Mouse (Mus musculus) heart, postnatal 25 days (tissue): ENCODE measurements around the gene Dnah8. TPM values are rescaled to one million over a fixed set of nuclear protein-coding genes. Genes with fewer than 3 reads are reported as not detected.

Experiments
- DNase-seq: peaks from one replicate; pipeline ENCODE4 v3.0.0; 2022; ENCODE audit warnings: low spot score
- intact Hi-C: fragments of 180-260 bp; cut with DNase I; formaldehyde crosslinking; loops from one replicate; pipeline ENCODE4 v1.15.1; 2025
- total RNA-seq, 2 experiments: library from RNA; stranded (reverse); gene quantifications; 2 replicates each; pipeline ENCODE4 v1.2.3; 2021

Dnah8 gene
- total RNA-seq, 2 experiments from 2014 or later = 0.50 to 1.2 TPM

GRCm38 (mm10) chr17:30857347-30857746 lies 233.2 kb downstream of the Dnah8 start:
- intact Hi-C loops = no loop called here
- no peak for DNase-seq

- intact Hi-C loops = no loop called here
- DNase-seq = no peak
Measured at GRCm38 (mm10) chr17:30858586-30859259, 234.6 kb downstream of the Dnah8 start.

GRCm38 (mm10) chr17:30859989-30860585 lies 235.9 kb downstream of the Dnah8 start:
- intact Hi-C loops = no loop called here
- DNase-seq = no peak

GRCm38 (mm10) chr17:30860606-30861005 lies 236.5 kb downstream of the Dnah8 start:
- intact Hi-C loops = no loop called here

GRCm38 (mm10) chr17:30866281-30866680 lies 242.1 kb downstream of the Dnah8 start:
- no peak for DNase-seq
- intact Hi-C loops = no loop called here

More at GRCm38 (mm10) chr17:30860606-30861005, 236.5 kb downstream of the Dnah8 start:
- no peak for DNase-seq

GRCm38 (mm10) chr17:30866966-30867365 lies 242.8 kb downstream of the Dnah8 start:
- DNase-seq = no peak
- intact Hi-C loops = no loop called here

- no peak for DNase-seq
- intact Hi-C loops = loop anchor here (5.0 kb wide), 1 partner anchor 494 kb away; no protein-coding TSS in a partner anchor
Measured at GRCm38 (mm10) chr17:30871040-30871439, 246.9 kb downstream of the Dnah8 start.

GRCm38 (mm10) chr17:30874276-30874675 lies 250.1 kb downstream of the Dnah8 start:
- no peak for DNase-seq
- intact Hi-C loops = loop anchor here (5.0 kb wide), 1 partner anchor 497 kb away; no protein-coding TSS in a partner anchor

- intact Hi-C loops = no loop called here
- DNase-seq = no peak
Measured at GRCm38 (mm10) chr17:30877456-30877855, 253.3 kb downstream of the Dnah8 start.

GRCm38 (mm10) chr17:30878626-30879025 lies 254.5 kb downstream of the Dnah8 start:
- DNase-seq = no peak
- intact Hi-C loops = no loop called here

GRCm38 (mm10) chr17:30880391-30880790 lies 256.2 kb downstream of the Dnah8 start:
- intact Hi-C loops = loop anchor here (5.0 kb wide), 1 partner anchor 498 kb away; no protein-coding TSS in a partner anchor
- no peak for DNase-seq

GRCm38 (mm10) chr17:30881001-30881400 lies 256.8 kb downstream of the Dnah8 start:
- DNase-seq = no peak
- intact Hi-C loops = loop anchor here (5.0 kb wide), 1 partner anchor 499 kb away; no protein-coding TSS in a partner anchor

- no peak for DNase-seq
- intact Hi-C loops = loop anchor here (5.0 kb wide), 1 partner anchor 500 kb away; no protein-coding TSS in a partner anchor
Measured at GRCm38 (mm10) chr17:30882206-30882605, 258.1 kb downstream of the Dnah8 start.

GRCm38 (mm10) chr17:30883534-30883933 lies 259.4 kb downstream of the Dnah8 start:
- intact Hi-C loops = loop anchor here (5.0 kb wide), 1 partner anchor 501 kb away; no protein-coding TSS in a partner anchor

GRCm38 (mm10) chr17:30892086-30892485 lies 267.9 kb downstream of the Dnah8 start:
- DNase-seq = no peak
- intact Hi-C loops = no loop called here

More at GRCm38 (mm10) chr17:30883534-30883933, 259.4 kb downstream of the Dnah8 start:
- no peak for DNase-seq

- intact Hi-C loops = no loop called here
- no peak for DNase-seq
Measured at GRCm38 (mm10) chr17:30892730-30893129, 268.6 kb downstream of the Dnah8 start.

GRCm38 (mm10) chr17:30897075-30897474 lies 272.9 kb downstream of the Dnah8 start:
- DNase-seq = no peak
- intact Hi-C loops = no loop called here

- intact Hi-C loops = no loop called here
- no peak for DNase-seq
Measured at GRCm38 (mm10) chr17:30901627-30902026, 277.5 kb downstream of the Dnah8 start, which contains the start of gene Glp1r. Gene Glp1r (plus strand): TSS chr17:30901817.

GRCm38 (mm10) chr17:30904096-30904495 lies 279.9 kb downstream of the Dnah8 start:
- intact Hi-C loops = no loop called here
- DNase-seq = no peak

GRCm38 (mm10) chr17:30907577-30907976 lies 283.4 kb downstream of the Dnah8 start:
- intact Hi-C loops = no loop called here
- DNase-seq = no peak
